Mouse (Mus musculus): ENCODE measurements at regions not wholly inside any gene's neighbourhood (a gene's known extent, or its start where the extent isn't known, plus 50 kb on each side); places are given as distances from the start of the nearest gene placed in this dataset.
A peak's percentile ranks its signal among the peaks of the same experiment; 100 is the strongest.

DNA sequence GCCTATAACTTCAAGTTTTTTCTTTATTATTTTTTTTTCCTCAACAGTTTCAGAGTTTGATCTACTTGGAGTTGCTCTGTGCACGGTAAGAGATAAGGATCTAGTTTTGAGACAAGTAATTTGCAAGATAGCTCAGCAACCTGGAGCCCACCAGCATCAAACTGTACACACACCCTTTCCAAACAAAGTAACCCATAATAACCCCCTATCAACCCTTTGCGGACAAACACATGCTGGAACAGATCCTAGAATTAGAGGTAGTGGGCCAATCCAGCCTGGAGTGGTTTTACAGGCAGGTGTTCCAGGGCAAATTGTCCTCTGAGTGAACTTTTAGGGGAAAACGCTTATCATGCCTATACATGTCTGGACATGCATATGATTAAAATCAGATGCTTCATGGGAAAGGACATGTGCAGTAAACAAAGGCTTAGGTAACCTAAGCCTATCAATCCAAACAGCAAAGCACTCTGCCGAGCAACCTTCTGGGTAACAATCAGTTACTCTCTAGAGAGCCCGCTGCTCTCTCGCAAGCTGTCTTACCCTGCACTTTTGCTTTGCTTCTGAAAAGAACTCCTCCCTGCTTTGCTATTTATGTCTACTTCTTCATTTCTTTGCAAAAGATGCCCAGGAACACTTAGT lies 200.2 kb upstream of the Nabp1 start:
- no peak overlapping the region for H3K9ac ChIP-seq
- no peaks in the 10 kb centered on the region for H3K27me3 ChIP-seq
- 0 out of 2 replicates have a peak, but pooled peaks cover 5% of the 10 kb centered on the region for H3K4me1 ChIP-seq
- peak; percentile 56; the same call in 1 of the 2 replicates for ATAC-seq (ENCODE audit: insufficient number of reproducible peaks, insufficient read depth, low FRiP score, low TSS enrichment, low read depth)
- H3K27ac ChIP-seq, result no peak overlapping the region
- H3K9me3 ChIP-seq, result no peaks in the 10 kb centered on the region; the same call in 1 of the 2 replicates
- H3K36me3 ChIP-seq, result no peaks in the 10 kb centered on the region
- 34% methylated on average over 6 of the region's 6 CpGs for WGBS
- H3K4me2 ChIP-seq, result no peak overlapping the region
- no peak overlapping the region for H3K4me3 ChIP-seq

- Histone ChIP-seq H3K4me2 (no peak overlapping the region), H3K36me3 (no peaks in the 10 kb centered on the region), H3K4me3 (no peak overlapping the region), H3K27me3 (no peaks in the 10 kb centered on the region), H3K4me1 (0 out of 2 replicates have a peak, but pooled peaks cover 5% of the 10 kb centered on the region), H3K9me3 (no peaks in the 10 kb centered on the region; the same call in 1 of the 2 replicates), H3K9ac (no peak overlapping the region), H3K27ac (no peak overlapping the region)
- 59% methylated on average over 5 of the region's 5 CpGs for WGBS
- ATAC-seq (ENCODE audit: insufficient number of reproducible peaks, insufficient read depth, low FRiP score, low TSS enrichment, low read depth), result no peak
These were observed 199.6 kb upstream of the Nabp1 start for GRCm38 (mm10) chr1:51677802-51678201.

- Histone ChIP-seq H3K4me3 (no peak overlapping the region), H3K27me3 (no peaks in the 10 kb centered on the region), H3K4me2 (no peak overlapping the region), H3K9me3 (no peaks in the 10 kb centered on the region), H3K27ac (0 out of 2 replicates have a peak overlapping the region, but pooled peaks have one; percentile 18), H3K9ac (no peak overlapping the region), H3K36me3 (no peaks in the 10 kb centered on the region), H3K4me1 (peaks cover 6% of the 10 kb centered on the region)
- 69% methylated on average over 1 of the region's 1 CpGs for WGBS
- no peak for ATAC-seq (ENCODE audit: insufficient number of reproducible peaks, insufficient read depth, low FRiP score, low TSS enrichment, low read depth)
These were observed 193.5 kb upstream of the Nabp1 start for GRCm38 (mm10) chr1:51671691-51672090.

DNA sequence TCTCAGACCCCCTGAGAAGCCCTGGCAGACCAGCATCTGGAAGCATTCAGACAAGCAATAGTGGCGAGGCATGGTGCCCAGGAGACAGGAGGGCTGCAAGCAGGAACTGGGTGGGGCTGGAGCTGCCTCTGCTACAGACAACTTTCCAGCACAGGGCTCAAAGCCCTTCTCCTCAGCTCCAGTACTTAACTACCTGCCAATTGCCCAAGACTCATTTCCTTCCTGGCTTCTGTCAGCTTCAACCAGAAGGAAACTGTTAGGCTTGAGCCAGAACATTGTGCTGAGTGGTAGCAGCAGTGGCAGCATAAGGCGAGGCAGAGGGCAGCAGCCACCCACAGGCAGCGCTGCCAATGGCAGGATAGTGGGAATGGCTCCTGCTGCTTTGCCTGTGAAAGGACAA lies 193.1 kb upstream of the Nabp1 start:
- Histone ChIP-seq H3K36me3 (no peaks in the 10 kb centered on the region), H3K4me2 (no peak overlapping the region), H3K9ac (no peak overlapping the region), H3K27ac (0 out of 2 replicates have a peak overlapping the region, but pooled peaks have one; percentile 18), H3K4me3 (no peak overlapping the region), H3K27me3 (no peaks in the 10 kb centered on the region), H3K9me3 (no peaks in the 10 kb centered on the region), H3K4me1 (peaks cover 6% of the 10 kb centered on the region)
- peak; percentile 71; the same call in 1 of the 2 replicates for ATAC-seq (ENCODE audit: insufficient number of reproducible peaks, insufficient read depth, low FRiP score, low TSS enrichment, low read depth)
- WGBS, result 34% methylated on average over 3 of the region's 3 CpGs

DNA sequence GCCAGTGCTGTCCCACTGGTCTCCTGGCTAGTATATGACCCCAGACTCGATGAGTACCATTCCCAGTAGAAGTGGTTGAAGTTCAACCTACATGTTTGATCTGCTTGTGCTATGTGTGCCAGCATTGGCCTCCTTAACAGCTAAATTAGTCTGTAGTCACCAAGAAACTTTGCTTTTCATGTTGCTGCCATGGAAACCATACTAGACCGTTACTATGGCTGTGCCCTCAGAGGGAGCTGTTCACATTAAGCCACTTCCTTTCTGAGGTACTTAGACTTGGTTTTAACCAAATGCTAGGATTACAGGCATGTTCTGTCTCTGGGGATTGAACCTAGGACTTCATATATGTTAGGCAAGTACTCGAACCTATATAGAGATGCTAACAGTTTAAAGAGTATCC lies 191.8 kb upstream of the Nabp1 start:
- Histone ChIP-seq H3K4me3 (no peak overlapping the region), H3K36me3 (no peaks in the 10 kb centered on the region), H3K4me2 (no peak overlapping the region), H3K27me3 (no peaks in the 10 kb centered on the region), H3K27ac (no peak overlapping the region), H3K4me1 (peaks cover 6% of the 10 kb centered on the region), H3K9ac (no peak overlapping the region), H3K9me3 (no peaks in the 10 kb centered on the region)
- WGBS, result 63% methylated on average over 3 of the region's 3 CpGs
- ATAC-seq (ENCODE audit: insufficient number of reproducible peaks, insufficient read depth, low FRiP score, low TSS enrichment, low read depth), result no peak

GRCm38 (mm10) chr1:51668881-51669280 lies 190.7 kb upstream of the Nabp1 start:
- no peaks in the 10 kb centered on the region for H3K36me3 ChIP-seq
- H3K9ac ChIP-seq, result no peak overlapping the region
- no peaks in the 10 kb centered on the region for H3K9me3 ChIP-seq
- no peaks in the 10 kb centered on the region for H3K27me3 ChIP-seq
- ATAC-seq (ENCODE audit: insufficient number of reproducible peaks, insufficient read depth, low FRiP score, low TSS enrichment, low read depth), result no peak
- no peak overlapping the region for H3K4me2 ChIP-seq
- H3K27ac ChIP-seq, result no peak overlapping the region
- H3K4me1 ChIP-seq, result peaks cover 6% of the 10 kb centered on the region
- no peak overlapping the region for H3K4me3 ChIP-seq

- no peak overlapping the region for H3K4me2 ChIP-seq
- ATAC-seq (ENCODE audit: insufficient number of reproducible peaks, insufficient read depth, low FRiP score, low TSS enrichment, low read depth), result no peak
These were observed 182.3 kb upstream of the Nabp1 start for GRCm38 (mm10) chr1:51660531-51660930.

DNA sequence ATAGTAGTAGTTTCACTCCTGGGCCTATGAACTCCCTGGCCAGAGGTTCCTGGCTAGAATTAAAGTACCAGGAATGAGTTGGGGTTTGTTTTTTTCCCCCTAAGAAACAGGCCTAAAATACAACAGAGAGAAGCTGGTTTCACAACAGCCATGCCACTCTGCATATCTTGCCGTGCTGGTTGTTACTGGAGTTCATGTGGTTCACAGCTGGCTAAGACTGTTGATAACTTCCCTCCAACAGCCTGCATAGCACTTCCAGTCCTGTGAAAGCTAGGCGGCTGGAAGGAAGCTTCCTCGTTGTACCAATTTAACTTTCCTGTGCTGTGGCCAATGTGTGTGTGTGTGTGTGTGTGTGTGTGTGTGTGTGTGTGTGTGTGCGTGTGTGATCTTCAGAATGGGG lies 179.0 kb upstream of the Nabp1 start:
- H3K27me3 ChIP-seq, result no peaks in the 10 kb centered on the region
- no peak overlapping the region for H3K27ac ChIP-seq
- no peak overlapping the region for H3K4me3 ChIP-seq
- no peaks in the 10 kb centered on the region for H3K36me3 ChIP-seq
- H3K9ac ChIP-seq, result no peak overlapping the region
- H3K4me1 ChIP-seq, result no peaks in the 10 kb centered on the region
- ATAC-seq (ENCODE audit: insufficient number of reproducible peaks, insufficient read depth, low FRiP score, low TSS enrichment, low read depth), result no peak
- no peak overlapping the region for H3K4me2 ChIP-seq
- no peaks in the 10 kb centered on the region for H3K9me3 ChIP-seq
- WGBS, result 78% methylated on average over 4 of the region's 4 CpGs

More at GRCm38 (mm10) chr1:51660531-51660930, 182.3 kb upstream of the Nabp1 start:
- Histone ChIP-seq H3K27me3 (no peaks in the 10 kb centered on the region), H3K4me3 (no peak overlapping the region), H3K36me3 (no peaks in the 10 kb centered on the region), H3K9ac (no peak overlapping the region), H3K4me1 (no peaks in the 10 kb centered on the region), H3K9me3 (no peaks in the 10 kb centered on the region), H3K27ac (no peak overlapping the region)
- WGBS, result 86% methylated on average over 1 of the region's 1 CpGs

DNA sequence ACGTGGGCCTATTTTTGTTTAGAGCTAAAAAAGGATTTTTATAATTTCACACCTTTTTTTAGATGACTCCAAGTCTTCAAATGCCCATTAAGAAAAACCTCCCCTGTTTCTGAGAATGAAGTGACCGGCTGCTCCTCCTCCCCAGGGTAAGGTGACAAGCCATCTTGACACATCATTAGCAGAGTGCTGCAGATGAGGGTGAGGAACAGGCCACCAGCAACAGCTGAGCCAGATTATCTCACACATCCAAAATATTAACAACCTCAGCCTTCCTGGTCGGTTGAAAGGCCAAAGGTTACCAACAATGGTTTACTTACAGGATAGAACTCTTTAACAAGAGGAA lies 172.4 kb upstream of the Nabp1 start:
- Histone ChIP-seq H3K9ac (no peak overlapping the region), H3K27me3 (no peaks in the 10 kb centered on the region), H3K36me3 (no peaks in the 10 kb centered on the region), H3K4me3 (no peak overlapping the region), H3K27ac (no peak overlapping the region), H3K4me2 (no peak overlapping the region), H3K9me3 (no peaks in the 10 kb centered on the region), H3K4me1 (peaks cover 8% of the 10 kb centered on the region; the same call in 1 of the 2 replicates)
- ATAC-seq (ENCODE audit: insufficient number of reproducible peaks, insufficient read depth, low FRiP score, low TSS enrichment, low read depth), result no peak
- WGBS, result 11% methylated on average over 3 of the region's 3 CpGs

- H3K4me2 ChIP-seq, result no peak overlapping the region
- H3K4me3 ChIP-seq, result no peak overlapping the region
- H3K9ac ChIP-seq, result no peak overlapping the region
- H3K36me3 ChIP-seq, result no peaks in the 10 kb centered on the region
- ATAC-seq (ENCODE audit: insufficient number of reproducible peaks, insufficient read depth, low FRiP score, low TSS enrichment, low read depth), result 0 out of 2 replicates have a peak, but pooled peaks have one; percentile 59
- peaks cover 8% of the 10 kb centered on the region; the same call in 1 of the 2 replicates for H3K4me1 ChIP-seq
- WGBS, result 22% methylated on average over 4 of the region's 4 CpGs
- no peaks in the 10 kb centered on the region for H3K9me3 ChIP-seq
- no peaks in the 10 kb centered on the region for H3K27me3 ChIP-seq
- no peak overlapping the region for H3K27ac ChIP-seq
These were observed 171.9 kb upstream of the Nabp1 start for GRCm38 (mm10) chr1:51649963-51650652.

DNA sequence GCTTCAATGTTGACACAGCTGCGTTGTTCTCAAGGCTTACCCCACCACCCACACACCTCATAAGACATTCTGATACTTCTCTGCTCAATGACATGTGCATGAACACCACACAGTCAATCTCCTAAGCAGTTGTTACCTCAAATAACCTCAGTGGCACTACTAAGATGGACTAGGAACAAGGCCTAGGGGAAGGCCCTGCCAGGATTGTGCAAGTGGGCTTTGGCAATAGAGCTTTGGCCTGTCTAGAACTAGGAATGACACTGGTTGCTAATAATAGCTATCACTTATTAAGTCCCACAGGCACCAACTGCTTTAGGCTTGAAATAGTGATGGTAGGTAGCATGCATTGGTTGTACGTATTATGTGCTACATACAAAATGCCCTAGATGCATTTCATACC lies 169.7 kb upstream of the Nabp1 start:
- no peak overlapping the region for H3K27ac ChIP-seq
- whole genome bisulfite sequencing, result 66% methylated on average over 2 of the region's 2 CpGs
- no peak for ATAC-seq (ENCODE audit: insufficient number of reproducible peaks, insufficient read depth, low FRiP score, low TSS enrichment, low read depth)

DNA sequence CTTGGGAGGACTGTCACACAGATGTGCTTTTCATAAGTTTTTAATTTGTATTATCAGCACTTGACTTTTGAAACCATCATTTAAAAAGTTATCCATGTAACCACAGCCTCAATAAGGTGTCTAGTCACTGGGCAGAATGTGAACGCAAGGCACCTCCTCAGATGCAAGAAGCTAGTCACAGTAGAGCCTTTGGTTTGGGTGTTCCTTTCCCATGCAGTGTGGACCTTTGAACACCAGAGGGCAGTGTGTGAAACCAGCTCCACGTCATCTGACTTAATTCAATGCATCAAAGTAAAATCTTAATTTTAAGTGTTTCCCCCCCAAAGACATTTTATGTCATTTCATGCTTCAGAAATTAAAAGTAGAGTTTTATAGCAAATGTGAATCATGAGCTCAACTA lies 166.2 kb upstream of the Nabp1 start:
- ATAC-seq (ENCODE audit: insufficient number of reproducible peaks, insufficient read depth, low FRiP score, low TSS enrichment, low read depth), result no peak
- no peak overlapping the region for H3K4me3 ChIP-seq

More for the DNA sequence above, 169.7 kb upstream of the Nabp1 start:
- no peaks in the 10 kb centered on the region for H3K36me3 ChIP-seq
- H3K9ac ChIP-seq, result no peak overlapping the region
- H3K27me3 ChIP-seq, result no peaks in the 10 kb centered on the region
- peaks cover 8% of the 10 kb centered on the region; the same call in 1 of the 2 replicates for H3K4me1 ChIP-seq
- H3K9me3 ChIP-seq, result no peaks in the 10 kb centered on the region
- no peak overlapping the region for H3K4me2 ChIP-seq
- no peak overlapping the region for H3K4me3 ChIP-seq

More for the DNA sequence above, 166.2 kb upstream of the Nabp1 start:
- H3K4me1 ChIP-seq, result peaks cover 3% of the 10 kb centered on the region; the same call in 1 of the 2 replicates
- no peaks in the 10 kb centered on the region for H3K27me3 ChIP-seq
- H3K9me3 ChIP-seq, result no peaks in the 10 kb centered on the region
- no peak overlapping the region for H3K27ac ChIP-seq
- no peak overlapping the region for H3K4me2 ChIP-seq
- no peaks in the 10 kb centered on the region for H3K36me3 ChIP-seq
- 17% methylated on average over 2 of the region's 2 CpGs for WGBS
- H3K9ac ChIP-seq, result no peak overlapping the region

Data from embryonic facial prominence, embryonic 13.5 days (tissue).